ENCODE assay signal across 20 mouse cellular contexts in the genomic region with DNA sequence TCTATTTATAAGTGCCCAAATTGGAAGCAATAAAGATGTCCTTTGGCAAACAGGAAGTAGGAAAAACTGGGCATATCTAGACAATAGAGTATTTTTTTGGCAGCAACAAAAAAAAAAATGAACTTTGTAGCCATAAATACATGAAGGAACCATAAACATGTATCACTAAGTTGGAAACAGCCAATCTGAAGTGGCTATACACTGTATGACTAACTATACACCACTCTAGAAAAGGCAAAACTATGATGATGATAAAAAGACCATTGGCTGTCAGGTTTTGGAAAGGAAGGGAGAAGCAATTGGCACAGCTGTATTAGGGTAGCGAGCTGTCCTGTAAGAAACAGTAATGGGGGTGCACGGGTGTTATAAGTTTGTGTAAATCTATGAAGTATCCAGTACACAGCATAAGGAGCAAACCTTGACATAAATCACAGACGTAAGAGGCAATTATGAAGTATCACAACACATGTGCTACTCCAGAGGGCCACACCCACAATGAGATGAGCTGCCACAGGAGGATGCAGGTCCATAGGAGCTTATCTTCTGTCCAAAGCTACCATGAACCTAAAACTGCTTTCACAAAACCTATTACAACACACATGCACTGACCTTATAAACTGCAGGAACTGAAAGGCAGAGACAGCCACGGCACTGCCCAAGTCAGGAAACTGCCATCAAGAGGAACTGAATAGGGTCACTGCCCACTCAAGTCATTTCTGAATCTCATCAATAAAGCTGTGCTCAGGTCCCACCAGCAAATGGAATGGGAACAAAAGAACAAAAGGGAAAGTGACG. TPM values are rescaled to one million over a fixed set of nuclear protein-coding genes. Genes with fewer than 3 reads are reported as not detected.
"Had no signal": no experiment of that assay in that cellular context is flagged by ENCODE, and none has a peak within 500 bp of the region (broad histone marks: within the 10 kb centered on the region; RNA-seq: fewer than 3 reads in every experiment).

No protein-coding gene starts in this region.

- H3K27ac ChIP-seq: liver, embryonic 13.5 days; lung, embryonic 15.5 days; midbrain, embryonic 13.5 days had no signal

- H3K4me3 ChIP-seq: liver, embryonic 13.5 days; lung, embryonic 15.5 days; midbrain, embryonic 13.5 days had no signal

- H3K27me3 ChIP-seq: liver, embryonic 13.5 days; lung, embryonic 15.5 days; midbrain, embryonic 13.5 days had no signal

- DNase-seq: kidney, adult 18-20 months; kidney, postnatal 10 days; kidney, postnatal 4 days; liver; liver, embryonic 13.5 days; liver, postnatal 0 days; lung, postnatal 14 days; right cerebral cortex, adult 18-20 months; right cerebral cortex, postnatal 25 days; thymus, postnatal 4 days had no signal

- H3K9me3 ChIP-seq: liver, embryonic 13.5 days; lung, embryonic 15.5 days; midbrain, embryonic 13.5 days had no signal

- H3K4me2 ChIP-seq: liver, embryonic 13.5 days; lung, embryonic 15.5 days; midbrain, embryonic 13.5 days had no signal

- H3K4me1 ChIP-seq: lung, embryonic 15.5 days had no signal

- ATAC-seq: liver, postnatal 0 days; midbrain, embryonic 13.5 days had no signal

- H3K9ac ChIP-seq: liver, embryonic 13.5 days; liver, postnatal 0 days; lung, embryonic 15.5 days; midbrain, embryonic 13.5 days had no signal

RNA-seq across cellular contexts. Expression of a gene that starts 13.1 kb away (rescaled TPM):
- total RNA-seq: layer of hippocampus, adult 8-10 months; layer of hippocampus, postnatal 14 days; left cerebral cortex, adult 18-20 months; left cerebral cortex, postnatal 14 days had no signal
- polyA plus RNA-seq: midbrain, embryonic 13.5 days had no signal

RNA-seq across cellular contexts. Expression of a gene that starts 43.2 kb away (rescaled TPM):
- total RNA-seq: layer of hippocampus, adult 8-10 months; layer of hippocampus, postnatal 14 days; left cerebral cortex, adult 18-20 months; left cerebral cortex, postnatal 14 days had no signal
- polyA plus RNA-seq: kidney, embryonic 14.5 days; limb, embryonic 11.5 days; liver, embryonic 13.5 days; lung, embryonic 15.5 days; midbrain, embryonic 13.5 days; small intestine, adult 2 months; stomach, embryonic 16.5 days had no signal
